Mouse (Mus musculus) neural tube, embryonic 15.5 days (tissue): ENCODE measurements around the gene Ccr10. TPM values are rescaled to one million over a fixed set of nuclear protein-coding genes. Genes with fewer than 3 reads are reported as not detected.

Experiments
- ATAC-seq: fragments of 200-750 bp; cut with Nextera tagmentation; 2 replicates; pipeline ENCODE4 v1.8.0; 2017; ENCODE audit warnings: mild to moderate bottlenecking, moderate TSS enrichment, moderate library complexity; ENCODE audit not compliant: low FRiP score
- H3K27ac ChIP-seq: fragments of 300-500 bp; sonication (generic); replicated peaks from 2 replicates; pipeline ENCODE4 v1.5.1; 2015; ENCODE audit warnings: mild to moderate bottlenecking, inconsistent platforms
- H3K27me3 ChIP-seq: fragments of 300-500 bp; sonication (generic); replicated peaks from 2 replicates; pipeline ENCODE4 v1.6.1; 2015; ENCODE audit warnings: inconsistent platforms
- H3K36me3 ChIP-seq: fragments of 300-500 bp; sonication (generic); 2 replicates; pipeline ENCODE4 v1.6.1; 2015; ENCODE audit warnings: inconsistent platforms
- H3K4me1 ChIP-seq: fragments of 300-500 bp; sonication (generic); 2 replicates; pipeline ENCODE4 v1.6.1; 2015; ENCODE audit warnings: inconsistent platforms
- H3K4me2 ChIP-seq: fragments of 300-500 bp; sonication (generic); 2 replicates; pipeline ENCODE4 v1.6.1; 2015; ENCODE audit warnings: inconsistent platforms, mild to moderate bottlenecking, moderate library complexity
- H3K4me3 ChIP-seq: fragments of 300-500 bp; sonication (generic); replicated peaks from 2 replicates; pipeline ENCODE4 v1.5.1; 2015; ENCODE audit warnings: mild to moderate bottlenecking, inconsistent platforms
- H3K9ac ChIP-seq: fragments of 300-500 bp; sonication (generic); replicated peaks from 2 replicates; pipeline ENCODE4 v1.6.1; 2015; ENCODE audit warnings: mild to moderate bottlenecking, inconsistent platforms
- H3K9me3 ChIP-seq: fragments of 300-500 bp; sonication (generic); replicated peaks from 2 replicates; pipeline ENCODE4 v1.6.1; 2016; ENCODE audit warnings: inconsistent platforms
- WGBS: fragments of 180-500 bp; shearing (Covaris S2); methylation state at CpG from one replicate; pipeline ENCODE4 v1.1.7; 2015; ENCODE audit warnings: mixed read lengths; 5-methylcytosine and 5-hydroxymethylcytosine counted together
- polyA plus RNA-seq: library from polyadenylated mRNA; unstranded; fragments of >200 nt; fragmentation: Nextera tagmentation; extraction: Ambion mirVana; gene quantifications from 2 replicates; pipeline ENCODE4 v1.2.1, GENCODE M21; 2015

Gene Ccr10
- polyA plus RNA-seq, 1 experiment from 2014 or later, result 0.51 TPM

GRCm38 (mm10) chr11:101176933-101177773, 1.9 kb upstream of the Ccr10 start:
- Histone ChIP-seq H3K27ac (peak overlapping the region; percentile 78), H3K9ac (peak overlapping the region; percentile 52), H3K4me2 (peak overlapping the region; percentile 75), H3K4me1 (peaks cover 61% of the 10 kb centered on the region), H3K36me3 (peaks cover 3% of the 10 kb centered on the region), H3K27me3 (peaks cover 38% of the 10 kb centered on the region), H3K4me3 (peak overlapping the region; percentile 51), H3K9me3 (no peaks in the 10 kb centered on the region)
- 26% methylated on average over 22 of the region's 22 CpGs for WGBS
- peak; percentile 42; the same call in 1 of the 2 replicates for ATAC-seq

- ATAC-seq, result no peak
- peaks cover 35% of the 10 kb centered on the region for H3K27me3 ChIP-seq
Measured at GRCm38 (mm10) chr11:101176117-101176691, 961 bp upstream of the Ccr10 start.

GRCm38 (mm10) chr11:101175636-101176116, 433 bp upstream of the Ccr10 start:
- Histone ChIP-seq H3K9ac (peak overlapping the region; percentile 52), H3K4me1 (peaks cover 71% of the 10 kb centered on the region), H3K36me3 (no peaks in the 10 kb centered on the region), H3K9me3 (no peaks in the 10 kb centered on the region), H3K4me3 (peak overlapping the region; percentile 51), H3K4me2 (peak overlapping the region; percentile 75), H3K27ac (peak overlapping the region; percentile 78), H3K27me3 (peaks cover 35% of the 10 kb centered on the region)
- 8% methylated on average over 11 of the region's 11 CpGs for WGBS
- ATAC-seq, result no peak

More at GRCm38 (mm10) chr11:101176117-101176691, 961 bp upstream of the Ccr10 start:
- Histone ChIP-seq H3K27ac (peak overlapping the region; percentile 78), H3K4me2 (peak overlapping the region; percentile 75), H3K36me3 (no peaks in the 10 kb centered on the region), H3K4me3 (peak overlapping the region; percentile 51), H3K9me3 (no peaks in the 10 kb centered on the region), H3K9ac (peak overlapping the region; percentile 52), H3K4me1 (peaks cover 68% of the 10 kb centered on the region)
- under 1% methylated on average over 25 of the region's 25 CpGs for WGBS

GRCm38 (mm10) chr11:101174389-101174745, 876 bp downstream of the Ccr10 start:
- H3K9me3 ChIP-seq, result no peaks in the 10 kb centered on the region
- H3K9ac ChIP-seq, result peak overlapping the region; percentile 41
- H3K27me3 ChIP-seq, result peaks cover 34% of the 10 kb centered on the region
- H3K27ac ChIP-seq, result peak overlapping the region; percentile 63
- peaks cover 84% of the 10 kb centered on the region for H3K4me1 ChIP-seq
- peak overlapping the region; percentile 35 for H3K4me3 ChIP-seq
- 24% methylated on average over 9 of the region's 9 CpGs for WGBS
- ATAC-seq, result no peak
- H3K36me3 ChIP-seq, result no peaks in the 10 kb centered on the region
- peak overlapping the region; percentile 75 for H3K4me2 ChIP-seq

GRCm38 (mm10) chr11:101173631-101174388, 1.4 kb downstream of the Ccr10 start:
- under 1% methylated on average over 61 of the region's 61 CpGs for WGBS
- Histone ChIP-seq H3K36me3 (no peaks in the 10 kb centered on the region), H3K27me3 (peaks cover 36% of the 10 kb centered on the region), H3K4me2 (peak overlapping the region; percentile 75), H3K4me1 (peaks cover 90% of the 10 kb centered on the region), H3K27ac (peak overlapping the region; percentile 63), H3K9ac (peak overlapping the region; percentile 41), H3K9me3 (no peaks in the 10 kb centered on the region), H3K4me3 (peak overlapping the region; percentile 35)
- ATAC-seq, result 0 out of 2 replicates have a peak, but pooled peaks have one; percentile 19

- no peak for ATAC-seq
- H3K36me3 ChIP-seq, result no peaks in the 10 kb centered on the region
- peak overlapping the region; percentile 35 for H3K4me3 ChIP-seq
- peak overlapping the region; percentile 75 for H3K4me2 ChIP-seq
- WGBS, result 8% methylated on average over 11 of the region's 11 CpGs
- no peaks in the 10 kb centered on the region for H3K9me3 ChIP-seq
- peak overlapping the region; percentile 63 for H3K27ac ChIP-seq
- peaks cover 37% of the 10 kb centered on the region for H3K27me3 ChIP-seq
- no peak overlapping the region for H3K9ac ChIP-seq
- peaks cover 88% of the 10 kb centered on the region for H3K4me1 ChIP-seq
Measured at GRCm38 (mm10) chr11:101173112-101173511, 2.1 kb downstream of the Ccr10 start.

- peak overlapping the region; percentile 76 for H3K4me2 ChIP-seq
- peak overlapping the region; percentile 50 for H3K4me3 ChIP-seq
- H3K9ac ChIP-seq, result peak overlapping the region; percentile 50
- H3K36me3 ChIP-seq, result peaks cover 5% of the 10 kb centered on the region
- H3K27ac ChIP-seq, result peak overlapping the region; percentile 86
- H3K27me3 ChIP-seq, result peaks cover 37% of the 10 kb centered on the region
- H3K4me1 ChIP-seq, result peaks cover 82% of the 10 kb centered on the region
- whole genome bisulfite sequencing, result 11% methylated on average over 5 of the region's 5 CpGs
- no peak for ATAC-seq
- no peaks in the 10 kb centered on the region for H3K9me3 ChIP-seq
Measured at GRCm38 (mm10) chr11:101172434-101172815, 2.8 kb downstream of the Ccr10 start.

- under 1% methylated on average over 31 of the region's 31 CpGs for WGBS
- H3K4me3 ChIP-seq, result peak overlapping the region; percentile 50
- peaks cover 10% of the 10 kb centered on the region for H3K36me3 ChIP-seq
- H3K27ac ChIP-seq, result peak overlapping the region; percentile 86
- H3K4me1 ChIP-seq, result peaks cover 76% of the 10 kb centered on the region
- peak; percentile 79 for ATAC-seq
- peak overlapping the region; percentile 76 for H3K4me2 ChIP-seq
- H3K9ac ChIP-seq, result peak overlapping the region; percentile 50
- no peaks in the 10 kb centered on the region for H3K9me3 ChIP-seq
- H3K27me3 ChIP-seq, result peaks cover 37% of the 10 kb centered on the region
Measured at GRCm38 (mm10) chr11:101171721-101172433, 3.4 kb downstream of the Ccr10 start.

GRCm38 (mm10) chr11:101170811-101171610, 4.2 kb downstream of the Ccr10 start, which contains the start of gene Plekhh3:
TSS of gene Plekhh3 (minus strand) at chr11:101171351.
- ATAC-seq, result peak; percentile 95
- peaks cover 70% of the 10 kb centered on the region for H3K4me1 ChIP-seq

GRCm38 (mm10) chr11:101170354-101170810, 4.9 kb downstream of the Ccr10 start, which contains the start of gene Cntnap1:
TSS of gene Cntnap1 (plus strand) at chr11:101170523.
- ATAC-seq, result no peak
- Histone ChIP-seq H3K9ac (peak within 1 kb of the TSS; percentile 65), H3K27me3 (peaks cover 46% of the 10 kb centered on the region), H3K36me3 (peaks cover 22% of the 10 kb centered on the region), H3K4me3 (peak within 1 kb of the TSS; percentile 70), H3K4me2 (peak within 1 kb of the TSS; percentile 76), H3K4me1 (peaks cover 66% of the 10 kb centered on the region), H3K27ac (peak within 1 kb of the TSS; percentile 85), H3K9me3 (no peaks in the 10 kb centered on the region)
- WGBS, result under 1% methylated on average over 35 of the region's 35 CpGs

More at GRCm38 (mm10) chr11:101170811-101171610, 4.2 kb downstream of the Ccr10 start, which contains the start of gene Plekhh3:
- Histone ChIP-seq H3K9me3 (no peaks in the 10 kb centered on the region), H3K9ac (peak within 1 kb of the TSS; percentile 65), H3K27me3 (peaks cover 40% of the 10 kb centered on the region), H3K4me3 (peak within 1 kb of the TSS; percentile 70), H3K27ac (peak within 1 kb of the TSS; percentile 86), H3K4me2 (peak within 1 kb of the TSS; percentile 76), H3K36me3 (peaks cover 19% of the 10 kb centered on the region)
- 1% methylated on average over 48 of the region's 50 CpGs for WGBS
